Mouse (Mus musculus) T-helper 2 cell (primary cell): Measurements from ENCODE around the gene Tesc.

Experiments
- in situ Hi-C: fragments of 300-600 bp; cut with MboI, MseI; formaldehyde crosslinking; loops from one replicate; pipeline ENCODE4 v1.15.1; 2025; ENCODE audit warnings: high pct_unique_total_duplicates

The Tesc gene

GRCm38 (mm10) chr5:118043761-118044160, 16.2 kb downstream of the Tesc start:
- in situ Hi-C loops: no loop called here

GRCm38 (mm10) chr5:118044907-118045306, 17.4 kb downstream of the Tesc start:
- in situ Hi-C loops: no loop called here

GRCm38 (mm10) chr5:118045385-118045784, 17.8 kb downstream of the Tesc start:
- in situ Hi-C loops: no loop called here

GRCm38 (mm10) chr5:118047091-118047757, 19.7 kb downstream of the Tesc start:
- in situ Hi-C loops: no loop called here

GRCm38 (mm10) chr5:118048412-118048811, 20.9 kb downstream of the Tesc start:
- in situ Hi-C loops: no loop called here

GRCm38 (mm10) chr5:118048928-118049327, 21.4 kb downstream of the Tesc start:
- in situ Hi-C loops: no loop called here

- in situ Hi-C loops: no loop called here
These were observed 23.2 kb downstream of the Tesc start for GRCm38 (mm10) chr5:118050743-118051142.

GRCm38 (mm10) chr5:118051981-118052662, 24.6 kb downstream of the Tesc start:
- in situ Hi-C loops: no loop called here

GRCm38 (mm10) chr5:118053205-118053604, 25.7 kb downstream of the Tesc start:
- in situ Hi-C loops: no loop called here

- in situ Hi-C loops: no loop called here
These were observed 30.1 kb downstream of the Tesc start for GRCm38 (mm10) chr5:118057508-118058111.

GRCm38 (mm10) chr5:118058858-118059257, 31.3 kb downstream of the Tesc start:
- in situ Hi-C loops: no loop called here

GRCm38 (mm10) chr5:118059646-118060045, 32.1 kb downstream of the Tesc start:
- in situ Hi-C loops: no loop called here

- in situ Hi-C loops: no loop called here
These were observed 33.8 kb downstream of the Tesc start for GRCm38 (mm10) chr5:118061391-118061790.

- in situ Hi-C loops: no loop called here
These were observed 35.7 kb downstream of the Tesc start for GRCm38 (mm10) chr5:118063181-118063621.

- in situ Hi-C loops: no loop called here
These were observed 36.9 kb downstream of the Tesc start for GRCm38 (mm10) chr5:118064284-118064901.

GRCm38 (mm10) chr5:118065516-118066255, 38.1 kb downstream of the Tesc start:
- in situ Hi-C loops: no loop called here

- in situ Hi-C loops: no loop called here
These were observed 39.3 kb downstream of the Tesc start for GRCm38 (mm10) chr5:118066828-118067227.

- in situ Hi-C loops: no loop called here
These were observed 40.0 kb downstream of the Tesc start for GRCm38 (mm10) chr5:118067572-118067971.

GRCm38 (mm10) chr5:118067984-118068494, 40.5 kb downstream of the Tesc start:
- in situ Hi-C loops: no loop called here

GRCm38 (mm10) chr5:118069315-118069714, 41.8 kb downstream of the Tesc start:
- in situ Hi-C loops: no loop called here

- in situ Hi-C loops: loop anchor here (5.0 kb wide), 1 partner anchor 69 kb away; no protein-coding TSS in a partner anchor
These were observed 44.2 kb downstream of the Tesc start for GRCm38 (mm10) chr5:118071766-118072165.
